Mouse (Mus musculus): Measurements from ENCODE around the gene Ccr9.

DNA sequence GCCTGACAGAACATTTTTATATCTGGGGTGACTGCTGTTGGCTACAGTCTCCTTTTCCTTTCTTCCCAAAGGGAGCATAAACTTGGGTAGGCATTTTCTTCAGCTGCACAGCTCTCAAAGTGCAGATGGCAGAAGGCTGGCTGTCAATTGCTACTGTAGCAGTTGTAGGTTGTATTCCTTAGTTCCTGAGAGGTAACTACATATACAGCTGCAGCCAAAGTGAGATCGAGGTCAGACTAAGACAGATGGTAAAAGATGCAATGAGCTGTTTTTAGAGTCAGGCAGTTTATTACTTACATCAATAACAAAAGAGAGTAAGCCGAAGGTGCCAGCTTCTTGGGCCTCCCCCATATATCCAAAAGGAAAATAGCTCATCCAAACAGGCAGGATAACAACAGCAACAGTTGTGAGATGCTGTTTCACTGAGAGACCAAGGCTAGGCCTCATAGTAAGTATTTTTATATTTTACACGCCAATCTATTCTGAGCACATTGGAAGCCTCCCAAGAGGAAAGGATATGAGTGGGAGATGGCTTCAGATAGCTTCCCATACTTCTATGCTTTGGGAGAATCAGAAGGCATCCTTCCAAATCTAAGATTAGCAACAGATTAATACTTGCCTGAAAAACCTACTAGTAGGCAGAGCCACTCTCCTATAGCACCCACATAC, 17.5 kb downstream of the Ccr9 start:
- no peak for TF ChIP-seq CTCF (IDR thresholded peaks at IDR 0.05; ENCODE audit: low read depth)
- TF ChIP-seq EP300 (IDR thresholded peaks at IDR 0.05; ENCODE audit: low read depth) = no peak

Measured in liver, postnatal 0 days (tissue).